Mouse (Mus musculus) intestine, postnatal 0 days (tissue): ENCODE data around the gene Plagl2. TPM values are rescaled to one million over a fixed set of nuclear protein-coding genes. Genes with fewer than 3 reads are reported as not detected.
A peak's percentile ranks its signal among the peaks of the same experiment; 100 is the strongest.
"Not testable (repeated sequence)": the region's sequence is repeated elsewhere in the genome, so short reads cannot be mapped to it uniquely, and the experiment has no call there.

Experiments
- ATAC-seq: fragments of 200-750 bp; cut with Nextera tagmentation; 2 replicates; pipeline ENCODE4 v1.8.0; 2017; ENCODE audit warnings: mild to moderate bottlenecking, moderate TSS enrichment, moderate library complexity
- H3K27ac ChIP-seq: fragments of 300-500 bp; sonication (generic); 2 replicates; pipeline ENCODE4 v1.5.1; 2014; ENCODE audit warnings: mild to moderate bottlenecking, low read depth, low read length, moderate library complexity
- H3K27me3 ChIP-seq: fragments of 300-500 bp; sonication (generic); replicated peaks from 2 replicates; pipeline ENCODE4 v1.6.1; 2014; ENCODE audit warnings: low read length, mixed read lengths; ENCODE audit not compliant: control insufficient read depth, insufficient read depth
- H3K36me3 ChIP-seq: fragments of 300-500 bp; sonication (generic); 2 replicates; pipeline ENCODE4 v1.6.1; 2014; ENCODE audit warnings: mild to moderate bottlenecking, moderate library complexity; ENCODE audit not compliant: control insufficient read depth, insufficient read depth
- H3K4me1 ChIP-seq: fragments of 300-500 bp; sonication (generic); replicated peaks from 2 replicates; pipeline ENCODE4 v1.6.1; 2014; ENCODE audit warnings: antibody characterized with exemption, low read length, mixed read lengths; ENCODE audit not compliant: control insufficient read depth, insufficient read depth
- H3K4me2 ChIP-seq: fragments of 300-500 bp; sonication (generic); replicated peaks from 2 replicates; pipeline ENCODE4 v1.6.1; 2014; ENCODE audit warnings: low read depth, mild to moderate bottlenecking, moderate library complexity
- H3K4me3 ChIP-seq: fragments of 300-500 bp; sonication (generic); 2 replicates; pipeline ENCODE4 v1.5.1; 2014; ENCODE audit warnings: low read depth, low read length
- H3K9ac ChIP-seq: fragments of 300-500 bp; sonication (generic); 2 replicates; pipeline ENCODE4 v1.6.1; 2014; ENCODE audit warnings: mild to moderate bottlenecking, low read depth, low read length
- H3K9me3 ChIP-seq: fragments of 300-500 bp; sonication (generic); 2 replicates; pipeline ENCODE4 v1.6.1; 2016; ENCODE audit warnings: mixed run types; ENCODE audit not compliant: control insufficient read depth
- CTCF ChIP-seq: sonication (generic); IDR thresholded peaks from 2 replicates; pipeline ENCODE4 v1.5.1; 2016; ENCODE audit warnings: low read depth, mild to moderate bottlenecking, control low read depth, antibody characterized with exemption, moderate library complexity
- WGBS: fragments of 180-500 bp; shearing (Covaris S2); extraction: QIAGEN DNeasy Blood & Tissue Kit; methylation state at CpG from one replicate; pipeline ENCODE4 v1.1.7; 2014; 5-methylcytosine and 5-hydroxymethylcytosine counted together
- polyA plus RNA-seq: library from polyadenylated mRNA; unstranded; fragments of >200 nt; fragmentation: Nextera tagmentation; extraction: Ambion mirVana; gene quantifications from 2 replicates; pipeline ENCODE4 v1.2.1, GENCODE M21; 2015

Plagl2 gene
- polyA plus RNA-seq = 54.4 and 55.4 TPM in 2 replicates

- Histone ChIP-seq H3K27me3 (no peaks in the 10 kb centered on the region), H3K9me3 (no peaks in the 10 kb centered on the region), H3K27ac (peak within 1 kb of the TSS; percentile 99), H3K36me3 (peaks cover 20% of the 10 kb centered on the region), H3K4me2 (peak within 1 kb of the TSS; percentile 77), H3K4me1 (peaks cover 12% of the 10 kb centered on the region), H3K9ac (peak within 1 kb of the TSS; percentile 99), H3K4me3 (peak within 1 kb of the TSS; percentile 95)
- ATAC-seq = peak; percentile 93
- under 1% methylated on average over 37 of the region's 72 CpGs for WGBS
- TF ChIP-seq CTCF = peak; percentile 60
Measured at GRCm38 (mm10) chr2:153241250-153242014, at the start of gene Plagl2, which contains the start of gene Pofut1. Gene Plagl2 (minus strand): TSS chr2:153241426. Gene Pofut1 (plus strand): TSS chr2:153241533.

- Histone ChIP-seq H3K9me3 (no peaks in the 10 kb centered on the region), H3K4me3 (no peak overlapping the region), H3K9ac (no peak overlapping the region), H3K4me1 (peaks cover 4% of the 10 kb centered on the region; the same call in 1 of the 2 replicates), H3K36me3 (no peaks in the 10 kb centered on the region), H3K4me2 (no peak overlapping the region), H3K27ac (no peak overlapping the region), H3K27me3 (no peaks in the 10 kb centered on the region)
- WGBS = 23% methylated on average over 6 of the region's 6 CpGs
- no peak for ATAC-seq
- TF ChIP-seq CTCF = no peak
Measured at GRCm38 (mm10) chr2:153287835-153288234, 46.6 kb upstream of the Plagl2 start.

- Histone ChIP-seq H3K4me2 (no peak overlapping the region), H3K27me3 (no peaks in the 10 kb centered on the region), H3K4me1 (no peaks in the 10 kb centered on the region), H3K36me3 (no peaks in the 10 kb centered on the region), H3K27ac (no peak overlapping the region), H3K9ac (no peak overlapping the region), H3K9me3 (no peaks in the 10 kb centered on the region), H3K4me3 (no peak overlapping the region)
- WGBS = 87% methylated on average over 4 of the region's 4 CpGs
- no peak for ATAC-seq
- no peak for TF ChIP-seq CTCF
Measured at GRCm38 (mm10) chr2:153286524-153286923, 45.3 kb upstream of the Plagl2 start.

GRCm38 (mm10) chr2:153283919-153284318 lies 42.7 kb upstream of the Plagl2 start:
- H3K9ac ChIP-seq = no peak overlapping the region
- H3K9me3 ChIP-seq = no peaks in the 10 kb centered on the region
- TF ChIP-seq CTCF = no peak
- no peak overlapping the region for H3K4me2 ChIP-seq
- H3K27me3 ChIP-seq = no peaks in the 10 kb centered on the region
- no peak overlapping the region for H3K4me3 ChIP-seq
- no peak overlapping the region for H3K27ac ChIP-seq
- H3K4me1 ChIP-seq = no peaks in the 10 kb centered on the region
- 86% methylated on average over 6 of the region's 6 CpGs for WGBS
- H3K36me3 ChIP-seq = no peaks in the 10 kb centered on the region
- no peak for ATAC-seq

- H3K4me2 ChIP-seq = no peak overlapping the region
- no peak for ATAC-seq
- no peak for TF ChIP-seq CTCF
Measured at GRCm38 (mm10) chr2:153278357-153278756, 37.1 kb upstream of the Plagl2 start.

GRCm38 (mm10) chr2:153276846-153277245 lies 35.6 kb upstream of the Plagl2 start:
- H3K9ac ChIP-seq, H3K27me3 ChIP-seq, H3K4me2 ChIP-seq, H3K36me3 ChIP-seq, H3K9me3 ChIP-seq, ATAC-seq, H3K4me3 ChIP-seq, H3K4me1 ChIP-seq, H3K27ac ChIP-seq: not testable (repeated sequence)
- 93% methylated on average over 5 of the region's 5 CpGs for WGBS
- peak; percentile 30; the same call in 1 of the 2 replicates for TF ChIP-seq CTCF

More at GRCm38 (mm10) chr2:153278357-153278756, 37.1 kb upstream of the Plagl2 start:
- H3K27ac ChIP-seq = no peak overlapping the region
- no peak overlapping the region for H3K4me3 ChIP-seq
- no peaks in the 10 kb centered on the region for H3K27me3 ChIP-seq
- no peaks in the 10 kb centered on the region for H3K36me3 ChIP-seq
- no peak overlapping the region for H3K9ac ChIP-seq
- WGBS = 90% methylated on average over 5 of the region's 5 CpGs
- no peaks in the 10 kb centered on the region for H3K9me3 ChIP-seq
- no peaks in the 10 kb centered on the region for H3K4me1 ChIP-seq
